Mouse (Mus musculus): ENCODE results near the gene Serpine1.

The Serpine1 gene

DNA sequence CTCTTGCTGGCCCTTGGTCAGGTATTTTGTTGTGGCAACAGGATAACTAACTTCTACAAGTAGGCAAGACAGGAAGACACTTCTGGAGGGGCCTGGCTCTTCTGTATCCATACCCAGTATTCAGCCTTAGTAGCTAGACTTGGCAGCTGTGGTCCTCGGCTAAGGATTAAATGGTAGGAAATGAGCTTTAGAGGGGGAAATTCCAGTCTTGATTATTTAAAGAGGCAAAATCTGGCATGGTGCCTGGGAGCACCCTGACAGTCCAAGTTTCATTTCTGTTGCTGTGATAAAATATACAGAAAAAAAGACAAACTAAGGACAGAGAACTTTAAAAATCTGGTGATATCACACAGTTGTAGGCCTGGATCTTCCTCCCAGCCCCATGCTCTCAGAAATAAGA lies 24.0 kb upstream of the Serpine1 start:
- DNase-seq (ENCODE audit: low spot score), result no peak

DNA sequence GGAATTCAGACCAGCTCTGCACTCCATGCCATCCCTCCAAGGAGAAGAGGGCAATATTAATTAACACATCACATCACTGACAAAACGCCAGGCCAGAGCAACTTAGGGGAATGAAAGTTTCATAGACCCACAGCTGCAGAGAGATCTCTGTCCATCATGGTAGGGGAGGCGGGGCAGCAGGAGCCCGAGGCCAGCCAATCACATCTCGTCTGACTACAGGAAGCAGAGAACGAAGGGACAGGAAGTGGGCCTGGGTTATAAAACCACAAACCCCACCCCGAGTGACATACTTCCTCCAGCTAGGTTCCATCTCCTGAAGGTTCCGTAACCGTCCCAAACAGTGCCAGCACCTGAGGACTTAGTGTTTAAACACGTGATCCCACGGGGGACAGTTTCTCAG lies 23.1 kb upstream of the Serpine1 start:
- DNase-seq (ENCODE audit: low spot score), result no peak

DNA sequence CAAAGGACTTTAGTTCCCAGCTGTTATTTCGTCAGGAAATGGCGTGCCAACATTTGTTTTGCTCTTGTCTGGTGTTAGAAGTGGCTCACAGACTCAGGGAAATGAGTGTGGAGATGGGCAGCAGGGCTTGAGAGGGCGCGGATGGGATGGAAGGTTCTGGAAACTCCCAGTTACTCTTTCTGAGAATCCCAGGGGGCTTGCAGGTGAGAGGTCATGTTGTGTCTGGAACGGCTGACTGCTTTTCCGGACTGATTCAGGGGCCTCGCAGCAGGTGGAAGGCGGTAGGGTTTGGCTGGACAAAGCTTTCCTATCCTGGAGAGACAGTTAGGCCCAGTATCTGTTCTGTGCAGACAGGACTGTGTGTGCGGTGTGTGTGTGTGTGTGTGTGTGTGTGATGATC lies 21.7 kb upstream of the Serpine1 start:
- DNase-seq (ENCODE audit: low spot score), result no peak

DNA sequence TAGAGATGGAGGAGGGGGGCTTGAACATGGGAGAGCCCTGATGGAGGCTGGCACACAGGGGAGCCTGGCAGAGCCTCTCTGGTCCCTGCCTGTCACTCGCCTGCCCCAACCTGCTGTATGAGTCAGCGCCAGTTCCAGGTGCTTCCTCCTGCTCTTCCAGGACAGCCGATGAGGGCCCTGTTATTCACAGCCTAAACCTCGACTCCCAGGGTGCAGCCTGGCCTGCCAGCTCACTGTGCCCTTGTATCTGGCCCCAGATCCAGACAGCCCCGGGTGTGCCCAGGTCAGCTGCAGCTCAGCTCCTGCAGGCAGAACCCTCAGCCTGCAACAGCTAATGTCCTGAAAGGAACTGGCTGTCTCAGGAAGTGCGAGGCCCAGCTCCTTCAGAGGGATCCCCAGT lies 19.5 kb upstream of the Serpine1 start:
- no peak for DNase-seq (ENCODE audit: low spot score)

DNA sequence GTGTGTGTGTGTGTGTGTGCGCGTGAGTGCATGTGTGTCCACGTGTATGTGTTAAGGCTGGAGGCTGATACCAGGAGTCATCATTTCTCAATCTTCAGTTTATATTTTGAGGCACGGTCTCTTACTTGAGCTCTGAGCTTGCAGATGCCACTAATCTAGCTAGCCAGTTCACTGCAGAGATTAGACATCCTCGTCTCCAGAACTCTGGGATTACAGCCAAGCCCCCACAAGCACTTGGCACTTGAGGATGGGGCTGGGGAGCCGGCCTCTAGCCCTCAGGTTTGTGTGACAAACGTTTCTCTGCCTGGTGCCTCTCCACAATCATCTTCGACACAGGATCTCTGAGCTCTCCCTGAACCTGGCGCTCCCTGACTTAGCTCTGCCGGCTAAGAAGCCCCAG lies 18.8 kb upstream of the Serpine1 start:
- no peak for DNase-seq (ENCODE audit: low spot score)

DNA sequence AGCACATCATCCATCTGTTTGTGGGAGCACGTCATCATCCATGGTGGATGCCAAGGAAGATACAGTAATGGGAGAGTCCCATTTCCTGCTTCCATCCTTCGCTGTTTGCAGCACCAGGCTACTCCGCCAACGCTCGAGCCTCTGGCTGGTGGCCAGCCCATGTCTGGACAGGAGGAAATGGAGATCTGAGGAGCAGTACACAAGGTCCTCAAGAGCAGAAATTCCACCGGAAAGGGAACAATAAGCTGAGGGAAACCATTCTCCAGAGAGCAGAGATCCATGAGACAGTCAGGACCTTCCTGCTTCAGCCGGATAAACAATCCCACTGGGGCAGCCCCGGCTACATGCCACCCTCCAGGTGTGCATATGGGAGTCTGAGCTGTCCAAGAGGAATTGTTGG lies 15.3 kb upstream of the Serpine1 start:
- DNase-seq (ENCODE audit: low spot score), result no peak

DNA sequence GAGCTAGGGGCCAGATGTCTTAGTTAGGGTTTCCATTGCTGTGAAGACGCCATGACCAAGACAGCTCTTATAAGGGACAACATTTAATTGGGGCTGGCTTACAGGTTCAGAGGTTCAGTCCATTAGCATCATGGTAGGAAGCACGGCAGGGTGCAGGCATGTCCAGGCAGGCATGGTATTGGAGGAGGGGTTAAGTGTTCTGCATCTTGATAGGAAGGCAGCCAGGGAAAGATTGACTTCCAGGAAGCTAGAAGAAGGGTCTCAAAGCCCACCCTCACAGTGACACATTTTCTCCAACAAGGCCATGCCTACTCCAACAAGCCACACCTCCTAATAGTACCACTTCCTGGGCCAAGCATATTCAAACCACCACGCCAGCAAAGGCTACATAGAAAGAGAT lies 13.7 kb upstream of the Serpine1 start:
- no peak for DNase-seq (ENCODE audit: low spot score)

DNA sequence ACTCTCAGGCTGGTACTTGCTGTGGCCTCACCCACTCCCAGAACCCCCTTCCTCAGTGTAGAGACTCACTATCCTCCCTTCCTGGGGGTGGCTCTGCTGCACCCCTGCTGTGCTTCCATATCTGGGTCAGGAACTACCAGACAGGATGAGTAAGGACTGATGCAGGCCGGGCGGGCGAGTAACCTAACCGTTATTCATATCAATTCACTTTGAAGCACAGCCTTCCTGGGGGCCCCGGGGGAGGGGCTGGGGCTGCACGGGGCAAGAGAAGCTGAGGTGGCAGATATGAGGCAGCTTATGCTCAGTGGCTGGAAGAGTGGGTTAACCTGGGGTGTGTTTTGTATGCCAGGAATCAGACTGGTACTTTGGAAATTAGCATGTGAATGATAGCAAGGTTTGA lies 13.0 kb upstream of the Serpine1 start:
- no peak for DNase-seq (ENCODE audit: low spot score)

DNA sequence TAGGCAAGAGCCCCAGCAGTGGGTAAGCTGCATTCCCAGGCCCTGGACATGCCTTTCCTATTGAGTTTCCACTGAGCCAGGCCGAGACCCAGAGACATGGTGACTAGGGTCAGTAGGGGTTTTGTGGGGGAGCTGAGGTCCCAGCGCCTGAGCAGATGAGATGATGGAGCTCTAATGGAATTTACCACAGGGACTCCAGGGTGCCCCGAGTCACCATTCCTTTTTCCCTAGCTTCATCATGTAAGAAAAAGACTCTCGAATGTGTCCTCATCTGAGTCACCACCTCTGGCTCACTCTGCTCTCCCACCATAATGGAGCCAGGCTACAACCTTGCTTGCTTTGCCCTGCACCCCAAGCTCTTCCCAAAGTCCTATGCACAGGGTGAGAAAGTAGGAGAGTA lies 11.0 kb upstream of the Serpine1 start:
- no peak for DNase-seq (ENCODE audit: low spot score)

DNA sequence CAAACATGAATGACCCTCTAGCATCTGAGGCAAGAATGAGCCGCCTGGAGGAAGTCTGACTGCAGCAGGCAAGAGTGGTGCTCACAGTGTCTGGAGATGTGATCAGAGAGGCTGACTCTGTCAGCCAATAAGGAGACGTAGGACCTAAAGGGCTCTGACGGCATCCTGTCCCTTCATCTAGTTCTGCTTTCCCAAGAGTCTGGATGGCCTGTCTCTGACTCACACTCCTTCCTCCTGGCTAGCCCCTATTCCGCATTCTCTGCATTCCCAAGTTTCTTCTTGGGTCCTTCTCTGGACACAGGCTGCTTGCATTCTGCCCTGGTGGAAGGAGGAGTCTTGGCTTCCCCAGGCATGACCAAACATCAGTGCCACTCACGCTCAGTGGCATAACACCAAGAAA lies 7.8 kb upstream of the Serpine1 start:
- no peak for DNase-seq (ENCODE audit: low spot score)

DNA sequence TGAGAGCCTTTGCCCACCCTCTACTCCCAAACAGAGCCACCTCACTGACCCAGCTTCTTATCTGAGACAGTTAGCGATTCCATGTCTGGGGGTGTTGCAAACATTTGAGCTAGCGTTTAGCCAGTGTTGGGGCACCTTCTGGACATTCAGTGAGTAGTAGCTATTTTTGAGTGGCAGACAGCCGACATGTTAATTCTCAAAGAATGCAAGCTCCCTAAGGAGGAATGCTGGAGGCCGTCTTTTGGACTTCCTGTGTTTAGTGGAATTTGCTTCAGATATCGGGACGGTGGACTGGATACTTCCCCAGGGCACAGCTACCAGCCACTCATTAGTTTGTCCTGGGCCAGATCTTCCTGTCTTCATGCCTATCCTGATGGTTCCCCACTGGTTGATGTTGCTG lies 6.5 kb upstream of the Serpine1 start:
- no peak for DNase-seq (ENCODE audit: low spot score)

DNA sequence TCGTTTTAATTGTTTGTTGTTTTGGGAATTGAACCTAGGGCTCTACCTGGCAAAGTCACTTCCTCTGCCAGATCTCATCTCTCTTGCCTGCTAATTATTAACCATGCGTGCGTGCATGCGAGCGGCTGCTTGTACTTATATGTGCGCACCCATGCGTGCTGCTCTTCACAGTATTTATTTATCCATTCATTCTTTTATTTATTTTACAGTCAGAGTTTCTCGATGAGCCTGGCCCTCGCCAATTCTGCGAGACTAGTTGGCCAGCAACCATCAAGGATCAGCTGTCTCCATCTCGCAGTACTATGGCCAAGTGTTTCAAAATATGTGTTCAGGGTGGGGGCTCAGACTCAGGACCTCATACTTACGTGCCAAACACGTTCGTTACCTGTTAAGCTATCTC lies 6.0 kb upstream of the Serpine1 start:
- DNase-seq (ENCODE audit: low spot score), result no peak

DNA sequence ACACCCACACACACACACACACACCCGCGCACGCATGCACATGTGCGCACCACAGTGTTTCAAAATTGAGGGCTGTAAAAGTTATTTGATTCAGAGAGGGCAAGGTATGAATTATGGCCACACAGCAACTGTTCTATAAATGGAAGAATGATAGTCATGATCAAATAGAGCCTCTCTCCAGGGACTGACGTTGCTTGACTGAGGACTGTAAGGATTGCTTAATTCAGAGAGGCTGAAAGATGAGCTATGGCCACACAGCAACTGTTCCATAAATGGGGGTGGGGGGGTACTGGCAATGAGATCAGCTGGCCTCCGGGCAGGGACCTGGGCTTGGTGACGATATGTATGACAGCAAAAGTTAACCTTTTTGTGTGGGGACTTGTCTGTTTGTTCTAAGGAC lies 5.1 kb upstream of the Serpine1 start:
- DNase-seq (ENCODE audit: low spot score), result no peak

DNA sequence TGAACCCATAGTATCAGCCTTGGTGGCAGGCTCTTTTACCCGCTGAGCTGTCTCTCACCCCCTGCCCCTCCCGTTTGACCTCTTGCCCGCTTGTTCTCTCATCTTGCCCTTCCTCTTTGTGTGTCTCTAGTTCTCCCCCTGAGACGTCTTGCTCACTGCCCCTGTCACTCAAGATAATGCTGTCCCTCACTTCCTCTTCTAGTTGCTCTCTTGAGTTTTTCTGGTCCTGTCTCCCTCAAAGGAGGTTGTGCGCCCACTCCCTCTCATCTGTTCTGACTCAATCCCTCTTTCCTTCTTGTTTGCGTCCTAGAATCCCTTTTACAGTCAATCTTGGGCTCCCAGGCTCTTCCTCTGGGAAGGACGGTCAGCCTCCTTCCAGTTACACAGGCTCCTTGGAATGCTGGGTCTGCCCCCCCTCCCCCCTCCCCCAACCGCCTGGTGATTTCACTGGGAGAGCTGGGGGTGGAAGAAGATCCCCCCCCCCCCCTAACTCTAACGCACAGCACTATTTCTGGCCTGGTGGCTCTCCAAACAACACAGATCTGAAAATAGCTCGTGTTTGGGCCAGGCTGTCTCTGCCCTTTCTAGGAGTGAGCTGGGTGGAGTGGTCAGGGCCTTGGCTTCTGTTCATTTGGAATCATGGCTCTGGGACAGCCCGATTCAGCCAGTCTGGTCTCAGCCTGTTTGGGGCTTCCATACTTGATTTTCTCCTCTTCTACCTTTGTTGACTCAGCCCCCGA lies 4.3 kb upstream of the Serpine1 start:
- no peak for DNase-seq (ENCODE audit: low spot score)

DNA sequence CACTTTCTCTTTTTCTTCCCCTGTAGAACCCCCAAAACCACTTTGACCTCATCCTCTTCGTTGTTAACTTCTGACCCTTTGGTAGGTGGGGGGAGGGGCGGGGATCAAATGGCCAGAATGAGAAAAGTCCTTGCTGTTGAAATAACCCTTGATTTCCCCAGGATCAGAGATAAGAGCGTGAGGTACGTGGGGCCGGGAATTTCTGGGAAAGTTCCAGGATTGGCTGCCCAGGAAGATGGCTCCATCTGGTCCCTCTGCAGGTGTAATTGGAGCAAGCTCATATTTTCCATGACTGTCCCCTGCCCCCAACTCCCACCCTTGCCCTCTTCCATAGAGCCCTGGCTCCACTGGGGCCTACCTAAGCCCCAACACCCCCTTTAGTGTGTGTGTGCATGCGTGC lies 3.7 kb upstream of the Serpine1 start:
- DNase-seq (ENCODE audit: low spot score), result no peak

DNA sequence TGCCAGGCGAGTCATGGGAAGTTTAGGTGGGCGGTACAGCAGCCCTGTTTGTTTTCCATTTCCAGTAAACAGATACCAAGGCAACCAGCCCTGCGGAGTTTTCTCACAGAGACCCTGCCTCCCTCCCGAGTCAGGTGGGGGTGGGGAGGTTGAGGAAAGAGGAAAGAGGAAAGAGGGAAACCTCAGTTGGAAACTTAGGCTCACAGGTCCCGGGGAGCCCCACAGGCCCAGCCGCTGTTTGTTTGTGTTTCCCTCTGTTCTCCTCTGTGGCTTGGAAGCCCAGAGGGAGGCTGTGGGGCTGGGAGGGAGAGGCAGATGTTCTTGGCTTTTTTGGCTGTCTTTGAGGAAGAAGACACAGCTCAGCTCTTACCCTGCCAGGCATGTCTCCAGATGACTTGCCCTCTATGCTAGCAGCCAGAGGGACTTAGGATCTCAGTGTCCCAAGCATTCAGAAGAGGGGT lies 2.2 kb upstream of the Serpine1 start:
- DNase-seq (ENCODE audit: low spot score), result no peak

DNA sequence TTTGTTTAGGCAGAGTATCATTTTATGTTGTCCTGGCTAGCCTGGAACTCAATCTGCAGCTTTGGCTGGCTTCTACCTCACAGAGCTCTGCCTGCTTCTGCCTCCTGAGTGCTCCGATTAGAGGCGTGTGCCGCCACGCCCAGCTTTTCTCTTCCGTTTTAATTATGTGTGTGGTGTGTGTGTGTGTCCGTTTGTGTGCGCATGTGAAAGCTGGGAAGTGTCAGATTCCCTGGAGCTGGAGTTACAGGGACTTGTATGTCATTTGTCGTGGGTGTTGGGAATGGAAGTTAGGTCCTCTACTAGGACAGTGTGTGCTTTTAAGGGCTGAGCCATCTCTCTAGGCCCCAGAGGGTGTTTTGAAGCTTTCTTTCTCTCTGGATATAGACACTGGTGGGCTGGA lies 1.1 kb upstream of the Serpine1 start:
- no peak for DNase-seq (ENCODE audit: low spot score)

DNA sequence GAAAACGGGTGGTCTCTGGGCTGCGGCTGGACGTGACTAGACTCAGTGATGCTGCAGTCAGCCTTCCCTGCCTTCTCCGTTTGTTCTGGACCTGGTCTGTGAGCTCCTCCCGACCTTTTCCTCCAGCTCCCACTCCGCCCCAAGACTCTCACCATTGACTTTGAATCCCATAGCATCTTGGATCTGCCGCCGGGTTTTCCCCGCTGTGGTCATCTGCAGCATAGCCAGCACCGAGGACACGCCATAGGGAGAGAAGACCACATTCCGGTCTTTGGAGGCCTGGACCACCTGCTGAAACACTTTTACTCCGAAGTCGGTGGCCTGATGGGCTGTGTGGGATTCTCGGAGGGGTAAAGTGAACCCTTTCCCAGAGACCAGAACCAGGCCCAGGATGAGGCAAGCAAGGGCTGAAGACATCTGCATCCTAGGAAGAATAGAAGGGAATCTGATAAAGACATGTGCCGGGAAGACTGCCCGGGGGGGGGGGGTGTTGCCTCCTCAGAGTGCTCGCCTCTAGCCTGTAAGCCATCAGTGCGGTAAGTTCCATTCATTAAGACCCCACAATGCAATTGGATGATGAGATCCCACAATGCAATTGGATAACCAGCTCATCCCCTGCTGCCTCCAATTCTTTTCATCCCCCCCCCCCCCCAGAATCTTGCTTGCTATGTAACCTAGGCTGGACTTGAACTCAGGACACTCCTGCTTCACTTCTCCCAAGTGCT lies 1.0 kb downstream of the Serpine1 start:
- DNase-seq (ENCODE audit: low spot score), result no peak

DNA sequence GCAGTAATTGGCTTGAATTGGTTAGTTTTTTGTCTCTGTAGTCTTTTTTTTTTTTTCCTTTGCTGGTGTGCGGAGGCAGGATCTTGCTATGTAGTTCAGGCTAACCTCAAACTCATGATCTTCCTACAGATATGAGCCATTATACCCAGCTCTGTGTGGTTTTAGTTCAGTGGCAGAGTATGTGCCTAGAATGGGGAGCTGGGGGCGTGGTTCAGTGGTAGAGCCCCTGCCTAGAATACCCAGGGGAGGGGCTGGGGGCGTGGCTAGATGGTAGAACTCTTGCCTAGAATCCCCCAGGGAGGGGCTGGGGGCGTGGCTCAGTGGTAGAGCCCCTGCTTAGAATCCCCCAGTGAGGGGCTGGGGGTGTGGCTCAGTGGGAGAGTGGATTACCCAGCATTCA lies 3.4 kb downstream of the Serpine1 start:
- no peak for DNase-seq (ENCODE audit: low spot score)

DNA sequence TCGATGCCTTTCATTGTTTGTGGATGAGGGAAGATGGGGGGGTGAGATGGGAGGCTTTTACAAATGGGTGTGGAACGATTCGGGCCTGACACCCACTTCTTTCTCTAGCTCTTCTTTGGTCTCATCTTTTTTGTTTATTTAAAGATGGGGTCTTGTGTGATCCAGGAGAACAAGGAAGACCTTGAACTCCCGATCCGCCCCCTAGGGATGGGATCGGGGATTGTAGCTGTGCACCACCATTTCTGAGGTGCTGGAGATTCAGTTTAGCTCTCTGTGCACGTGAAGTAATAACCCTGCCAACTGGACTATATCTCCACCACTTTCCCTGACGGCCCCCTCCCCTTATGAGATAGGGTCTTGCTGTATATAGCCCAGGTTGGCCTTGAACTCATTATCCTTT lies 6.1 kb downstream of the Serpine1 start:
- no peak for DNase-seq (ENCODE audit: low spot score)

DNA sequence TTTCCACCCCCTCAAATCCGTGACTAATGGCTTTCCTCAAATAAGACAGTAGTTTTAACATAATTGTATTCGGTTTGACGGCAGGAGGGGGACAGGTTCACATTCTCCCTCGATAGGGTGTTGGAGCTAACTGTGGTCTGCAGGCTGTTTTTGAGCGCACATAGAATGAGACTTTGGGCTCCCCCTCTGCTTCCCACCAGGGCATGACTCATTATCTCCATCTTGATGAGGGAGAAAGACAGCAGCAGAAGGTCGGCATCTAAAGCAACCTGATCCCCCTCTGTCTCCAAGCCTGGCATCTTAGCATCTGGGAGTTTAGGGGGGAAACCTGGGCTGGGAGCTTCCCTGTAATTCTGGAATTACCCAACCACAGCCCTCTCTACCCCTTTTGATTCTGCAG lies 6.6 kb downstream of the Serpine1 start:
- DNase-seq (ENCODE audit: low spot score), result no peak

DNA sequence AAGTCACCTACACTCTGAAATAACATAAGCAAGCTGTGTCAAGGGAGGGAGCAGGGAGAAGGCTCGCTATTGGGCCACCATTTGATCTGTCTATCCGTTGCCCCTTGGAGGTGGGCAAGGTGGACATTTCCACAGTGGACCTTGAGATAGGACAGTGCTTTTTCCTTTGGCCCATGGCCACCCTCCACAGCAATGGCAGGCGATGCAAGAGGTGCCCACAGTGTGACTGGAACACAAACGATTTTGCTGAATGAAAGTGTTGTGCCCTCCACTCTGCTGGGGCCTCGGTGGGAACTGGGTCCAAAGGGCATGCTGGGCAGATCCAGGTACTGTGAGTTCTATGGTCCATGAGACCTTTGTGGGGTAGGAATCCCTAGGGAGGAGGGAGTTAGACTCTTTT lies 9.5 kb downstream of the Serpine1 start:
- no peak for DNase-seq (ENCODE audit: low spot score)

DNA sequence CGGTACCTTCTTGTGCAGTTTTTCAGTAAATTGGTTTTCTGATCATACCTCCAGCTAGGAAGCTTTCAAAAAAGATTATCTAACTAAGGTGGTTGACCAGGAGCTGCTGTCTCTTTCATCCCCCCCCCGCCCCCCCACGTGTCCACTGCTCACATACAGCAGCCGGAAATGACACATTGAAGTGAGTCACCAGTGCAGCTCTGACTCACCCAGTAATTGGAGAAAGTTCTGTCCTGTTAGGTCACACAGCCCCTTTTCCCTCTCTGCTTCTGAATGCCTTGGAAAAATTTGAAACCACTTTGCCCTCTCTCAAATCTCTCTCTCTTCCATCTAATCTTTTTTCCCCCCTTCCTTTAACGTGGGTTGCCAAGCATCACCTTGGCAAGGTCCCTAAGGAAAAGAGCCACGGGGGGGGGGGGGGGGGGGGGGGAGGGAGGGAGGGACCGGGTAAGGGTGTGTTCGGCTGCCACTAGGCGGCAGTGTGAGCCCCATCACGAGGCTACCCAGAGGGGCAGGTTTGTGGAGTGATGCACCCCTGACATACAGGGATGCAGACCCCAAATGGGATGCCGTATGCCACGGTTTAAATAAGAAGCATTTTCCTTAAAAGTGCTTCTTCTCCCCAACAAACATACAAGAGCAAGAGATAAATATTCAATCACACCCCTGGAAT lies 10.1 kb downstream of the Serpine1 start:
- DNase-seq (ENCODE audit: low spot score), result no peak

Measured in ovary, postnatal 10 days (tissue).